Mouse (Mus musculus): ENCODE measurements at regions not wholly inside any gene's neighbourhood (a gene's known extent, or its start where the extent isn't known, plus 50 kb on each side); places are given as distances from the start of the nearest gene placed in this dataset.
A peak's percentile ranks its signal among the peaks of the same experiment; 100 is the strongest.

- DNase-seq (ENCODE audit: low spot score) = no peak
Observed at GRCm38 (mm10) chr3:35360515-35360914, 393.4 kb upstream of the Atp11b start.

- no peak for DNase-seq (ENCODE audit: low spot score)
Observed at GRCm38 (mm10) chr3:35361086-35361485, 392.8 kb upstream of the Atp11b start.

DNA sequence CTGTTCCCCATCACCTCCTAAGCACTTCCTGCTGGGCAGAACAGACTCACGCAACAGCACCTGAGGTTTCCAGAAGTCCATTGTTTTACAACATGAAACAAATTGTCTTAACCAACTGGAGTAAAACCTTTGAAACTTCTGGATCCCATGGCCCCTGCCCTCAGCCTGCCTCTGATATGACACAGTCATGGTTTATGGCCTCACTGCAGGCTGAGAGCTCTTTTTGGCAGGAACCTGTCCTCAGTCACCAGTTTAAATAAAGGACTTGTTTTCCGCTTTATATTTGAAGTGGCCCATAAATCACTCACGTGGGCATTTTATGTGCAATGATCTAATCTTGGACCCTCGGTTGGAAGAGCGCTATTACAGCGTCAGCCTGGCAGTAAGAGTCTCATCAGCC, 388.5 kb upstream of the Atp11b start:
- DNase-seq (ENCODE audit: low spot score) = no peak

- DNase-seq (ENCODE audit: low spot score) = no peak
Observed at GRCm38 (mm10) chr3:35372276-35372675, 381.6 kb upstream of the Atp11b start.

GRCm38 (mm10) chr3:35387386-35387785, 366.5 kb upstream of the Atp11b start:
- no peak for DNase-seq (ENCODE audit: low spot score)

DNA sequence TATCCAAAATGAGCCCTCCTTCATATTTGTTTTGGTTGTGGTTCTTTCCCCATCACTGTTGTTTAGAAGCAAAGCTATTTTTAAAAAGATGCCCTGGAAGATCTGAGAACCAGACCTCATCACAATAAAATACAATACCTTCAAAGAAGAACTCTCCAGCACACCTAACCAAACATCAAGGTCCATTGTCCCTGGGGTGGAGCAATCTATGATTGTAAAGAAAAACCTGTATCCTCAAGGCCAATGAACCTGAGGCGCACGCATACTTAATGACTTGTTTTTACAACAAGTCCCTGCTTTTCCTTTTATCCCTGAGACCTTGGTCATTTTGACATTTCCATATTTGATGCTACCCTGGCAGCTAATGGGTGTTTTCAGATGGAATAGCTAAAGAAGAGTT, 361.2 kb upstream of the Atp11b start:
- no peak for DNase-seq (ENCODE audit: low spot score)

GRCm38 (mm10) chr3:35400213-35400612, 353.7 kb upstream of the Atp11b start:
- DNase-seq (ENCODE audit: low spot score) = no peak

GRCm38 (mm10) chr3:35402666-35403065, 351.2 kb upstream of the Atp11b start:
- DNase-seq (ENCODE audit: low spot score) = no peak

GRCm38 (mm10) chr3:35403952-35404351, 350.0 kb upstream of the Atp11b start:
- DNase-seq (ENCODE audit: low spot score) = no peak

- no peak for DNase-seq (ENCODE audit: low spot score)
Observed at GRCm38 (mm10) chr3:35404492-35405390, 349.2 kb upstream of the Atp11b start.

- DNase-seq (ENCODE audit: low spot score) = peak; percentile 34
Observed at GRCm38 (mm10) chr3:35405621-35406079, 348.3 kb upstream of the Atp11b start.

DNA sequence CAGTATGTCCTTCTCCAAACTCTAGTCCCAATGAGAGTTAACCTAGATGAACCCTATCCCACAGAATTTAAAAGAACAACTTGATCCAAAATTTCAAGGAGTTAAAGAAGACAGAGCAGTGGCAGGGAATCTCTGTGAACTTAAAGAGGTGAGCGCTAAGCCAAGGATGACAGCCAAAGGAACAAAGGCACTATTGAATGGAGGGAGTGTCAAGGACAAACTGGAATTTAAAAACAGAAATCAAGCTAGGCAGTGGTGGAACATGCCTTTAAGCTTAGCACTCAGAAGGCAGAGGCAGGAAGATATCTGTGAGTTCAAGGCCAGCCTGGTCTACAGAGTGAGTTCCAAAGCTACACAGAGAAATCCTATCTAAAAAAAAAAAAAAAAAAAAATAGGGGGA, 316.2 kb upstream of the Atp11b start:
- no peak for DNase-seq (ENCODE audit: low spot score)

DNA sequence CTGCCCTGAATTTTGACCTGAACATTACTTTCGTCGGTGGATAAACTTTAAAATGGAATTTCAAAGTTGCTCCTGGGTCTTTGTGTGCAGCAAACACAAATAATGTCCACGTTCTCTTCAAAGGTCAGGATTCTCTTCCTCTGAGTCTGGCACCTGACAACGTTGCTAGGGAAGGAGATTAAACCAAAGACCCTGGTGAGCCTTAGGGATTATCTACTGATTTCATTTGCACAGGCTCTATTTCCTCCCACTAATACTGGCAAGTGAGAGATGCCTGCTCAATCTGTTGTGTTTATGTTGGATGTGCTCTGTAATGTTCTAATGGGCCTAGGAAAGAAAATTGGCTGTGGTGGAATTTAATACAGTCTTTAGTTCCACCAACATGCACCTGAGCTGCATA, 291.0 kb upstream of the Atp11b start:
- no peak for DNase-seq (ENCODE audit: low spot score)

DNA sequence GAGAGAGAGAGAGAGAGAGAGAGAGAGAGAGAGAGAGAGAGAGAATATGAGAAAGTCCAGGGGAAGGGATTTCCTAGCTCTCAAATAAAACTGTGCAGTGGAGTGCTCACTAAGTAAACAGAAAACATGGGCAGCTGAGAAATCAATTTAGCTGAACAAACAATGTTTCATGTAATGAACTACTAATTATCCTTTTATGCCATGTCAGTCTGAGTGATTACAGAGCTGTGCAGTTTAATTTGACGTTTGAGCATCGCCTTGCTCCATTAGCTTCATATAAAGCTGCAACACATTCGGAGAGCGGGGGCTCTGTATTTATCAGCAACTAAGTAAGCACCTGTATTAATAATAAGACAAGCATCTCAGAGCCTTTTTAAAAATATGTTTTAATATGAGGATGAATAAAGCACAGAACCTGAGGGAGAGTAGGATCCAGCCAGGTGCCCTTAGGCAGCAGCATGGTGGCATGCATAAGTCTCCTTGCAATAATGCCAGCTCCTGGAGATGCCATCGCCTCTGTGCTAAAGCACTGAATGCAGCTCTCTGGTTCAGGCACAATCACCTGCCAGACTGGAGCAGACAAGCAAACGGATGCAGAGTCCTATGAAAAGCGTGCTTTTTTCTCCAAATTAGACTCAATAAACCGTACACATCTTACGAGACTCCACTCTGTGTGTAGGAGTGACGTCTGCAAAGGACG, 289.5 kb upstream of the Atp11b start:
- no peak for DNase-seq (ENCODE audit: low spot score)

GRCm38 (mm10) chr3:35465956-35466355, 287.9 kb upstream of the Atp11b start:
- DNase-seq (ENCODE audit: low spot score) = no peak

DNA sequence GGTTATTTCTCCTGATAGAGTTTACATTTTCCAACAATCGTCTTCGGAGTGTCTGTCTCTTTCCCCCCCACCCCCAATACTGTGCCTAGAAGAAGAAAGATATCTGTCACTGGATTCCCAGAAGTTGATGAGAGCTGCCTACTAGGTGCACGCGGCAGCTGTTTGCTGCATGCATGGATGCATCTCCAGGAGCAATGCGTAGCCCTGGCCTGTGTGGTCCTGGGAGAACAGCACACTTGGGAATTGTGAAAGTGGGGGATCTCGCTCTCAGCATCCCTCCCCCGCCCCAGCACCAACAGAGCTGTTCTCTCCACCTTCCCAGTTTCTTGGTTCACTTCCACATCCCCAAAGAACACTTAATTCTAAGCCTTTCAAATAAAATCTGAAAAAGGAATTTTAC, 280.6 kb upstream of the Atp11b start:
- no peak for DNase-seq (ENCODE audit: low spot score)

DNA sequence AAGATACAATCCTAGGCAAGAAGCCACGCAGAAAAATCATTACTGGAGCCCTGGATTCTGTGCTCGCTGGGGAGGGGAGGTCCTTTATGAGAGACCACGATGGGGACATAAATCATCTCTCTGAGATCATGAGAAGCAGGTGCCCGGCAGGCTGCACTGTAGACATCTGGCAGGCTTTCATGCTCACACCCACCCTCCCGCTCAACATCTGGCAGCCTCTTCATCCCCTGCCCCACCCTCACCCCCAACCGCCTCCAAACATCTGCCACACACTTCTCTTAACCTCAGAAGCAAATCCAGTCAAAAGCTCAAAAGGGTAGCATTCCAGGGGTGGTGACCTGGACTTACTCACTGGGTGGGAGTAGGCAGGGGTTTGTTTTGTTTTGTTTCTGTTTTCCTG, 279.5 kb upstream of the Atp11b start:
- no peak for DNase-seq (ENCODE audit: low spot score)

DNA sequence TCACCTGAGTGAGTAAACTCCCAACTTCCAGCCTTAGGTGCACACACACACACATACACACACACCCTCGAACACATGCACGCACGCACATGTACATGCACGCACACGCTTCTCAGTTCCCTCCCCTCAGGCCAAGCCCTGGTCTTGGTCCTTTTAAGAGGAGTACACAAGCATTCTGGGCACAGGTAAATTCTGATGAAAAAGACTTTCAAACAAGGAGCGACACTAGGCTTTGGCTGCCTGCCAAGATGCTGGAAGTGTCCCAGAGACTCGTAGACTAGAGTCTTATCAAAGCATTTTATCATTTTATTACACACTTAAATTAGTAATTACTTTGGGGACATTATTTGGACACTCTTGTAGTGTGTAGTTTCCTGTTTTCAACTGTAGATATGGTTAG, 278.6 kb upstream of the Atp11b start:
- DNase-seq (ENCODE audit: low spot score) = no peak

DNA sequence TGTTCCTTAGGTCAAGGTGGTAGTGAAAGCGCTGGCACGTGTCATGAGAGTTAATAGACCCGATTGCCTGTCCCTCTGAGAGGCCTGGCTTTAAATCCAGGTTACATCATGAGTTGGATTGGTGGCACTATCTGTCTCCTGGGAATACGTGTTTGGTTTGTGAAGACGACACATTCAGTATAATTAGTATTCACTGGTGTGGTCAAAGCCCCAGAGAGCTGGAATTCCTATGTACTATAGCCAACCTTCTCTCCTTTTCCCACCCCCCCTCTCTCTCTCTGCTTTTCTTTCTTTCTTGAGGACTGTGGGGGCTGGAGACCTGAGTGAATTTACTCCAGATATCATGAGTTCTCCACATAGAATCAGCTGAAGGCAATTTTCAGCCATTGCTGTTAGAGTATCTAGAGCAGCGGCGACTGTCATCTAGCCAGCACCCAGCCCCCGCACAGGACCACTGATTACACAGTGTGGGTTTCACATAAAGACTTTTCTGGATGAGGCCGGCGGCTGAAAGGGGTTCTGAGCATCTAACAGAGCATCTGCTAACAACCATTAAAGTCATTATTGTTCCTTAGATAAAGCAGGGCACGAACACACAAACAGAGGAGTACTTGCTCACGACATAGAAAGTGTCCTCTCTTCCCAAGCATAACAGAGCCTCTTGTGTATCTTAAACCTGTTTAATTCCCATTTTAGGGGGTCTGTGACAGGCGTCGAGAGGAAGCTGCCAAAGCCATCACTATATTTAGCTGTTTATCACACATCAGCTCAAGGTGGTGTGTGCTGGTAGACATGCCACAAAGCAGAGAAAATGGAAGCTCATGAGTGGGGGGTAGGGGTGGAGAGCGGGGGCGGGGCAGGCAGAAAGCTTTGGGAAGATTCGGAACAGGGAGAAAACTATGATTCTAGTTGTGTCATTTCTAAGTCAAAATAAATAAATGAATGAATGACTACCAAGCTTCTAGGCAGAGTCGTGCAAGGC, 272.9 kb upstream of the Atp11b start:
- no peak for DNase-seq (ENCODE audit: low spot score)

DNA sequence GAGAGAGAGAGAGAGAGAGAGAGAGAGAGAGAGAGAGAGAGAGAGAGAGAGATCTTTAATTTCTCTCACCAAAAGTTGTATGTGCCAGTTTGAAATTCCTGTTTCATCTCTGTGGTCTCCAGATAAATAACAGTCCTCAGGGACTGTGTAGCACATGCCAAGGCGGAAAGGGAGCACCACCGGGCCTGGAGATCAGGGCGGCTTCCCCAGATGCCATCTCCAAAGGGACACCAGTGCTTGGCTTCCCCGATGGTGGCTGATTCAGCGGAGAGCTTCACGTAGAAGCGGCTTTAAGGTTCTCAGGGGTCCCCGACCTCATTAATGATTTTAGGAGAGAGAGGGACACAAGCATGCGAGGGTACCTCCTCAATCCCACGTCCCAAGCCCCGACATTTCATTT, 272.1 kb upstream of the Atp11b start:
- no peak for DNase-seq (ENCODE audit: low spot score)

GRCm38 (mm10) chr3:35482296-35482695, 271.6 kb upstream of the Atp11b start:
- peak; percentile 44 for DNase-seq (ENCODE audit: low spot score)

DNA sequence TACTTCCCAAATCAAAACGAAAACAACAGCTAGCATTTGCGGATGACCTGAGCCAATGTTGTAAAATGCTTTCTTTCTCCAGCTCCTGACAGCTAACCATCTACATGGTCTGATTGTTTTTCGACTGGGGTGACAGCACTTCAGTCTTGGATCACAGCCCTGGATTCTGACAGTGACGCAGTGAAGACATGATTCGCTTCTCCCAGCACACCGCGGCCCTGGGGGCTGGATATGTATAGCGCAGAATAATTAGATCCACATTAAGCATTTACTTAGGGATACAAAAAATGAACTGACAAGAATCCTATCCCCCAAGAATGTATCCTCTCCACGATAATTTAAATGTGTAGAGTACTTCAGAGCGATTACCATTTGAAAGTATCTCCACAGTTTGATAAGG, 271.1 kb upstream of the Atp11b start:
- no peak for DNase-seq (ENCODE audit: low spot score)
